Mouse (Mus musculus): ENCODE results near the gene Ucn.
A peak's percentile ranks its signal among the peaks of the same experiment; 100 is the strongest.

Ucn gene

DNA sequence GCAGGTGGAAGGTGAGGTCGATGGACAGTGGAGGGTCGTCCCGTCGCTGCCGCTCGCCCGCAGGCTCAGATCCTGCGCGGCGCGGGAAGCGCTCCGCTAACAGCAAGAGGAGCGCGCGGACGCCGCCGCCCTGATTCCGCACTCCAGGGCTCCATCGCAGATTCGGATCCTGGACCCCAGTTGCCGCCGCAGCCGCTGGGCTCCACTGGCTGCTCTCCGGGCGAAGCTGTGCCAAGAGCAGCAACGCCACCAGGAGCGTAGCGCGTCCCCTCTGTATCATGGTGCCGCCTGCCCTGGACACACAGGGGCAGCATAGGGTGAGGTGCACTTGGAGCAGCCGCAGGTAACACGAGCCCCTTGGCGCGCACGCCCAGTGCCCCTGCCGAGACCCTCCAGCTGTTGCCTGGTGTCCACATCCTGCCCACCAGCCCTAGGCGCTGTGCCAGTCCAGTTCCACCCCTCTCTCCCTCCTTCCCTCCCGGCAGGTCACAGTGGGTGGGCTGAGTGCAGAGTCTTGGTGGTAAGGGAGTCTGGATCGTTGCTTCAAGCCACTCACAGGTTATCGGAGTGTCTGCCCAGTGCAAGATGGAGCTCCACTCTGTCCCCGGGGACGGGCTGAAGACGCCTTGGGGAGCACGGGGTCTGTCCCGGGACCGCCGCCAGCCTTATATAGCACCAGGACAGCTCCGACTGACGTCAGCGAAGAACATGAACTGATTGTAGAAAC lies at the start of gene Ucn:
Gene Ucn, minus strand, starts transcription at position 589 of the 727 bp plus-strand sequence.
- ATAC-seq (ENCODE audit: low TSS enrichment) = peak; percentile 13; the same call in 1 of the 2 replicates

GRCm38 (mm10) chr5:31183678-31184077 lies 45.0 kb upstream of the Ucn start:
- no peak for ATAC-seq (ENCODE audit: low TSS enrichment)

DNA sequence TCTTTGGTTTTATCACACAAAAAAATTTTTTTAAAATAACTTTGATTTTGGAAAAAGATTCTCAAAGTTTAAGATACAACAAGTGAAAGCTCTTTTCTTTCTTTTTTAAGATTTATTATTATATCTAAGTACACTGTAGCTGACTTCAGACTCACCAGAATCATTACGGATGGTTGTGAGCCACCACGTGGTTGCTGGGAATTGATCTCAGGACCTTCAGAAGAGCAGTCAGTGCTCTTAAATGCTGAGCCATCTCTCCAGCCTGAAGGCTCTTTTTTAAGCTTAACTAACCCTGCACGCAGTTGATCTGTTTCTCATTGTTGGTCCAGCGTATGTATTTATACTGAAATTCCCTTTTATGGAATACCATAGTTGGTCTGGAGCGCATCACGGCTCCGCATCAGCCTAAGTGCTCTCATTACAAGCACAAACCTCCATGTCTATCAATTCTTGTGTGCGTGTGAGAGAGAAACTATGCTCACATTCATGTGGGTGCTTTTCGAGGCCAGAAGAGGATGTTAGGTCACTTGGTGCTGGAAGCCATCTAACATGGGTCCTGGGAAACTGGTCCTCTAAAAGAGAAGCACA lies 42.6 kb upstream of the Ucn start:
- ATAC-seq (ENCODE audit: low TSS enrichment) = no peak

DNA sequence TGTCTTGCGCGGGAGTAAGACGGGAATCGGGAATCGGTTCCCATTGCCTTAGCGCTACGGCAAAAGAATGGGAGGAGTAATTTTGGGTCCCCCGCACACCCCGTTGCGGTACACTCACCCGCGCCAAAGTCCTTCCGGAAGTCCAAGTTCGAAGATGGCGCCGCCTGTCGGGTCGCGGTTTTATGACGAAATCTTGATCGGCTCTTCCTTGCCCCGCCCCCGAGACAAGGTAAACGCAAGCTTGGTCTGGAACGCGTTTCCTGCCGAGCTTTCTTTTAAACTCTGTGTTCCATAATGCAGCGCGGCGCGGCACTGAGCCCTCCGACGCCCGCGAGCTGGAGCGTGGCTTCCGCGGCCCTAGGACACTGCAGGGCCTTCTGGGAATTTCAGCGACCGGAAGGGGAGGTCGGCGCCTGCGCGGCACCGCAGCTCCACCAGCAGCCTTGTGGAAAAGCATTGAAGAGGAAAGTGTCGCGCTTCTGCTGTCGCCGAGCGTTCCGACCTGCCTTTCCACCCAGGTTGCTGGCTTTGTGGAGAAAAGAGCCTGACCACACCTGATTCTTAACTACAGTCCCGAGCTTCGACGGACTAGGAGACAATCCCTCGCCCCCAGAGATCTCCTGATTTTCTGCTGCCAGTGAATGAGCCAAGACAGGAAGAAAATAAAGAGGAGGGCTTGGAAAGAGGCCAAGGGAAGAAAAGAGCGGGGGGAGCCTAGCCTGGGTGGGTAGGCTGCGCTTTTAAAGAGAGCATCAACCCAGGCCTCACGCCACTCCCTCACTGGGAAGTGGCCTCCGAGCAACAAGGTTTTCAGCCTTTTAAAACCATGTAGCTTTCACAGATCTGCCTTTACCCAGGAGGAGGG lies 41.4 kb upstream of the Ucn start, which contains the start of the genes Gm29609 and Gtf3c2:
Gene Gm29609, minus strand, starts transcription at position 146 of the 865 bp plus-strand sequence.
Gene Gtf3c2, minus strand, starts transcription at position 379 of the 865 bp plus-strand sequence.
- peak; percentile 99 for ATAC-seq (ENCODE audit: low TSS enrichment)

GRCm38 (mm10) chr5:31179301-31179765 lies 40.7 kb upstream of the Ucn start:
- ATAC-seq (ENCODE audit: low TSS enrichment) = peak; percentile 38; the same call in 1 of the 2 replicates

DNA sequence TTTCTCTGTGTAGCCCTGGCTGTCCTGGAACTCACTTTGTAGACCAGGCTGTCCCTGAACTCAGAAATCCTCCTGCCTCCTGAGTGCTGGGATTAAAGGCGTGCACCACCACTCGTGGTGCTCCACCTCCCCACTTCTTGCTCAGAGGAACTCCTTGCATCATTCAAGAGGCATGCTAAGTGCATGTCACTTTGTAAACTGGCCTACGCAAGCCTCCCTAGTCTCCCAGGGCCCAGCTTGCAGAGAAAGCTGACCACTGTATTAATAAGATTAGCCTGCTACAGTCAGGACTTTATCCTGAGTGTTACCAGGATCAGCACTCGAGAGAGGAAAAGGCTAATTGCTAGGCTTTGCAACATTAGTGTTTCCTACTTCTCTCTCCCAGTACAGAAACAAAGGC lies 30.0 kb upstream of the Ucn start:
- no peak for ATAC-seq (ENCODE audit: low TSS enrichment)

- ATAC-seq (ENCODE audit: low TSS enrichment) = no peak
These were observed 26.2 kb upstream of the Ucn start for GRCm38 (mm10) chr5:31164878-31165277.

DNA sequence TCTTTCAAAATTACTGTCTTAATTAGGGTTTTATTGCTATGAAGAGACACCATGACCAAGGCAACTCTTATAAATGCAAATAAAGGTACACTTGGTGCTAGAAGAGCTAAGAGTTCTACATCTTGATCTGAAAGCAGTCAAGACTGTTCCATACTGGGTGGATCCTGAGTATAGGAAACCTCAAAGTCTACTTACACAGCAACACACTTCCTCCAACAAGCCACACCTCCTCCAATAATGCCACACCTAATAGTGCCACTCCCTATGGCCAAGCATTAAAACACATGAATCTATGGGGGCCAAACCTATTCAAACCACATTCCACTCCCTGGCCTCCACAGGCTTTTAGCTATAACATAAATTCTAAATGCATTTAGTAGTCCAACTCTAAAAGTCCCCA lies 23.8 kb upstream of the Ucn start:
- no peak for ATAC-seq (ENCODE audit: low TSS enrichment)

DNA sequence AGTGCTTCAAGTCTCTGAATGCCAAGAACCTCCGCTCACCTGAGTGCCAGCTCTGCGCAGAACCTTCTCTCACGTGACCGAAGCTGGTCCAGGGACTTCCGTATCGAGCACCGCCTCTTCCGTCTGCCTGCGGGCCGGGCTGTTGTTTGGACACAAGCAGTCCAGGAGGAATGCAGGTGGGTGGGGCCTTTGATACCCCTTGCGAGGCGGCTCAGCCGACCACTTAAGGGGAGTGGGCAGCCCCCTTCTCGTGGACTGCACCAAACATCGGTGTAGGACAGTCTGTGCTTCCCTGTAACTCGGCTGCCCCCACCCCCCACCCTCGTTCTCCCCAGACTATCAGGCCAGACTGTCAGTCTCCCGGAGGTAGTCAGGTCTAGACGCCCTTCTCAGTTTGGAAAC lies 15.5 kb upstream of the Ucn start, which contains the start of gene Mpv17:
Gene Mpv17, minus strand, starts transcription at position 100 of the 402 bp plus-strand sequence.
- peak; percentile 94 for ATAC-seq (ENCODE audit: low TSS enrichment)

DNA sequence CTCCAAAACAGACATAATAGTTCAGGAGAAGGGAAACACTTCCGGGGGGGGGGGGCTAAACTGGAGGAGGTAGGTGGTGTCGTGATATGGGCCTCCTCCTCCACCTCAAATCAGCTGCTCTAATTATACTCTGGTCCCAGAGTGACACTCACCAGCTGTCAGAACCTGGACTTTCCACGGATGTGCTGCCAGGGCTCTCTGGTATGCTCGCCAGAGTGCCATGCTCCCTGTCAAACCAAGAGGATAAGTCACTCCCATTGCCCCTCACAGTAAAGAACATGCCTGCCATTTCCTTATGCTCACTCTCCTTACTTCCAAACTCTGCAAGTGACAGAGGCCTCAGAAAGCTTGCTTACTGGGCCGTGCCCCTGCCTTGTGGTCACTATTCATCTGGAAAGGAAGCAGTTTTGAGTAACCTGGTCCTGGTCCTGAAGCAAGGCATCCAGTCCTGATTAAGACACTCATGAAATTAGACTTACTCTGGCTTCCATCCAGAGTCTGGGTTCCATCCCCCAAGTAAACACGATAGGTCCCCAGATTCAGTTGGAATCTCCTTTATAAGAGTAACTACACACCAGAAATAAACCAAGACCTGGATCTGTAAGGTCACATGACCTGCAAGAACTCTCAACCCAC lies 15.0 kb upstream of the Ucn start:
- ATAC-seq (ENCODE audit: low TSS enrichment) = peak; percentile 20; the same call in 1 of the 2 replicates

GRCm38 (mm10) chr5:31151746-31152145 lies 13.1 kb upstream of the Ucn start:
- ATAC-seq (ENCODE audit: low TSS enrichment) = no peak

DNA sequence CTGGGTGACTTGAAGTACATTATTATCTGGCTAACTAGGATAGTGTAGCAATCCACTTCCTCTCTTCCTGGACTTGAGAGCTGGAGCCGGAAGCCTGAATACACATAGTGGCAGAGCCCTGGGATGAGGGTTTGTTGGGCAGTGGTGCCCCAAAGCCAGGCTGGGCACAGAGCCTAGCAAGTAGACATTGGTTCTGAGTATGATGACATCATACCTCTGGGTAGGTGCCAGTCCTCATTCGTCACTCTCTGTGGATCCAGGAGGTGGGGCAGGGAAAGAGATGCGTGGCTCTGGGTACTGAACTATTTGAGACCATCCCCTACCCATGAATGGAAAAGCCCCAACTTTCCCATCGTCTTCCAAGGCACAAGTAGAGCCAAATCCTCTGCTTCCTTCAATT lies 11.2 kb upstream of the Ucn start:
- ATAC-seq (ENCODE audit: low TSS enrichment) = no peak

- ATAC-seq (ENCODE audit: low TSS enrichment) = no peak
These were observed 368 bp upstream of the Ucn start for GRCm38 (mm10) chr5:31138968-31139425.

- ATAC-seq (ENCODE audit: low TSS enrichment) = no peak
These were observed 971 bp downstream of the Ucn start for GRCm38 (mm10) chr5:31137658-31138057.

GRCm38 (mm10) chr5:31136730-31137424 lies 1.8 kb downstream of the Ucn start:
- ATAC-seq (ENCODE audit: low TSS enrichment) = no peak

DNA sequence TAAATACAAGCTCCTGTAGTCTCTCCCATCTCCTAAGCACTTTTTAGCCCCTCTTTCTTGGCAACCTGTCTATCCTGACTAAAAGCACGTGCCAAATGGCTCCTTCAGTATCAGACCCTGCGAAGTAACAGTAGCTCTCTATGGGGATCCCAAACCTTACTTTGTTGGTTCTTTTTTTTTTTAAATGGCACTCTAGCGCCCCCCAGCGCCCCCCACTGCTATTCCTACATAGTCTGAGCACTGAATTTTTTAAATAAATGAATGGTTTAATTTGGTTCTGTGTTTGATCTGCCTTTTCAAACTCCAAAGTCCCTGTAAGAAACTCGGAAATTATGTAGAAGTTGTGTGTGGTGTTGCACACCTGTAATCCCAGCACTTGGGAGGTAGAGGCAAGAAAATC lies 12.6 kb downstream of the Ucn start:
- no peak for ATAC-seq (ENCODE audit: low TSS enrichment)

DNA sequence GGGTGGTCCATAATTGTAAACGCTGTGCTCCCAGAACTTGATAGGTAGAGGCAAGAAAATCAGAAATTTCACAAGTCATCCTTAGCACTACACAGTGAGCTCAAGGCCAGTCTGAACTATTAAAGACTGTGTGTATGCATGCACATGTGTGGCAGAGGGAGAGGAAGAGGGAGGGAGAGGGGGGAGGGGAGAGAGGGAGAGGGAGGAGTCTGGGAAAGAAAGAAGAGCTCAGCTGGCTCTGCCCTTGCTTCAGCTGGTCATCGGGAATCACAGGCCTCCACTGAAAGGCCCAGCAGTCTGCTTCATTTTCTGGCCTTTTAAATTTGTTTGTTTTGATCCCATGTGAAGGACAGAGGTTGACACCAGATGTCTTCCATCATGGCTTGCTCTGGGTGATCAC lies 15.1 kb downstream of the Ucn start:
- no peak for ATAC-seq (ENCODE audit: low TSS enrichment)

DNA sequence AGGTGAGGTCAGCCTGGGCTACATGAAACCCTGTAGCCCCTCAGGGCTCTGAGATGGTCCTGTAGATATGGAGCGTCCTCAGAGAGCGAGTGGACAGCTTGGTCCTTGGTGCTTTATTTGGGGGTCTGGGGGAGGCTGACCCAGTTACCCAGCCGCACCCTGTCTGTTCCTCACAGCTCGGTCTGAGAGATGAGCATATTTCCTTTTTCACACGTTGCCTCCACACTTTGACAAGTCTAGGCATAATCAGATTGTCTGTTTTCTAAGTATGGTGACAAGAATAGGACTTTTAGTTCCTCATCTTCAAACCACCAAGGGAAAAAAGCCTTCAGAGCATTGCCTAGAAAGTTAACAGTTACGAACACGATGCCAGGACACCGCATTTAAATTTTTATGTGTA lies 17.5 kb downstream of the Ucn start:
- peak; percentile 92 for ATAC-seq (ENCODE audit: low TSS enrichment)

- no peak for ATAC-seq (ENCODE audit: low TSS enrichment)
These were observed 21.7 kb downstream of the Ucn start for GRCm38 (mm10) chr5:31116912-31117311.

GRCm38 (mm10) chr5:31116354-31116753 lies 22.3 kb downstream of the Ucn start, which contains the start of gene Trim54:
Gene Trim54, plus strand, starts transcription at chr5:31116712.
- ATAC-seq (ENCODE audit: low TSS enrichment) = no peak

- no peak for ATAC-seq (ENCODE audit: low TSS enrichment)
These were observed 27.8 kb downstream of the Ucn start for GRCm38 (mm10) chr5:31110781-31111180.

Measured in frontal cortex, adult (tissue).